Mouse (Mus musculus) liver, adult 2 months (tissue): ENCODE results near the gene Fcmr.

ENCODE experiments used
- CTCF ChIP-seq: fragments of 200-500 bp; IDR thresholded peaks from 2 replicates; pipeline ENCODE4 v1.5.1; 2011; ENCODE audit warnings: low read depth, low read length, control low read depth
- POLR2A ChIP-seq: fragments of 200-500 bp; IDR thresholded peaks from 2 replicates; pipeline ENCODE4 v1.6.1; 2011; ENCODE audit warnings: low read length, control low read depth; ENCODE audit not compliant: insufficient read depth; ENCODE audit errors: extremely low read depth

GRCm38 (mm10) chr1:130887354-130887753, 21.9 kb downstream of the Fcmr start, which contains the start of gene Il24:
- TF ChIP-seq CTCF (no peak), POLR2A (no peak)
